Mouse (Mus musculus) CH12.LX (cell line): ENCODE results near the gene Hist1h4b. TPM values are rescaled to one million over a fixed set of nuclear protein-coding genes. Genes with fewer than 3 reads are reported as not detected.

Experiments used
- DNase-seq: peaks from one replicate; pipeline ENCODE4 v3.0.0-alpha.2; 2013; ENCODE audit errors: extremely low read depth
- H3K27ac ChIP-seq: 2 replicates; pipeline ENCODE4 v1.5.1; 2012; ENCODE audit warnings: low read depth, mild to moderate bottlenecking, control low read depth, moderate library complexity; ENCODE audit not compliant: insufficient read depth
- H3K27me3 ChIP-seq: replicated peaks from 2 replicates; pipeline ENCODE3; 2012; ENCODE audit warnings: inconsistent platforms
- H3K36me3 ChIP-seq, 2 experiments: replicated peaks in 1 of 2; 2 replicates each; pipeline versions ENCODE3 to v1.6.1; 2012; ENCODE audit warnings: inconsistent platforms in 1 of 2, low read length in 1 of 2, mild to moderate bottlenecking in 1 of 2, mixed read lengths in 1 of 2, moderate library complexity in 1 of 2; ENCODE audit not compliant: control insufficient read depth in 1 of 2, insufficient read depth in 1 of 2
- H3K4me1 ChIP-seq, 2 experiments: 2 replicates each; pipeline ENCODE4 v1.6.1; 2012; ENCODE audit warnings: inconsistent platforms in 1 of 2, moderate library complexity in 1 of 2; ENCODE audit not compliant: insufficient read depth in 2 of 2, control insufficient read depth in 1 of 2
- H3K4me2 ChIP-seq: 2 replicates; pipeline ENCODE4 v1.6.1; 2012; ENCODE audit warnings: low read depth, mild to moderate bottlenecking, control low read depth; ENCODE audit not compliant: poor library complexity, insufficient read depth, severe bottlenecking
- H3K4me3 ChIP-seq, 3 experiments: fragments of 150-350 bp in 1 of 3; sonication (generic) in 1 of 3; replicated peaks in 1 of 3; 2 replicates each; pipeline versions ENCODE3 to v1.5.1; 2011 to 2012; ENCODE audit warnings: low read depth in 2 of 3, low read length in 2 of 3, mild to moderate bottlenecking in 2 of 3, moderate library complexity in 2 of 3, control low read depth in 1 of 3, improper control_type of control experiment in 1 of 3, inconsistent platforms in 1 of 3, mixed read lengths in 1 of 3; ENCODE audit not compliant: poor library complexity in 1 of 3
- H3K79me2 ChIP-seq: replicated peaks from 2 replicates; pipeline ENCODE4 v1.6.1; 2012; ENCODE audit warnings: mild to moderate bottlenecking, moderate library complexity; ENCODE audit not compliant: control insufficient read depth, poor library complexity, insufficient read depth, severe bottlenecking; ENCODE audit errors: extremely low read depth
- H3K9ac ChIP-seq: 2 replicates; pipeline ENCODE4 v1.6.1; 2012; ENCODE audit warnings: low read depth, mild to moderate bottlenecking, control low read depth, moderate library complexity; ENCODE audit not compliant: insufficient read depth
- H3K9me3 ChIP-seq: replicated peaks from 2 replicates; pipeline ENCODE3; 2012; ENCODE audit warnings: low read length, inconsistent platforms, mixed read lengths
- BHLHE40 ChIP-seq: IDR thresholded peaks from 2 replicates; pipeline ENCODE4 v1.6.1; 2011; ENCODE audit warnings: mild to moderate bottlenecking, low read depth, low read length, improper control_type of control experiment
- CHD1 ChIP-seq: IDR thresholded peaks from 2 replicates; pipeline ENCODE4 v1.6.1; 2012; ENCODE audit warnings: low read depth, low read length, improper control_type of control experiment, inconsistent platforms
- CHD2 ChIP-seq: IDR thresholded peaks from 2 replicates; pipeline ENCODE4 v1.6.1; 2011; ENCODE audit warnings: low read length, improper control_type of control experiment
- CTCF ChIP-seq, 2 experiments: IDR thresholded peaks in 1 of 2; conservative IDR thresholded peaks in 1 of 2; 2 replicates each; pipeline ENCODE4 v1.5.1; 2011 to 2012; ENCODE audit warnings: low read depth in 2 of 2, low read length in 2 of 2, improper control_type of control experiment in 1 of 2, inconsistent platforms in 1 of 2, mild to moderate bottlenecking in 1 of 2, moderate library complexity in 1 of 2
- E2F4 ChIP-seq: IDR thresholded peaks from 2 replicates; pipeline ENCODE4 v1.6.1; 2011; ENCODE audit warnings: low read depth, low read length, improper control_type of control experiment; ENCODE audit not compliant: insufficient replicate concordance
- ELF1 ChIP-seq: IDR thresholded peaks from 2 replicates; pipeline ENCODE4 v1.6.1; 2014; ENCODE audit warnings: low read depth, mild to moderate bottlenecking, inconsistent platforms, low read length, improper control_type of control experiment
- EP300 ChIP-seq: IDR thresholded peaks from 2 replicates; pipeline ENCODE4 v1.6.1; 2011; ENCODE audit warnings: low read length, improper control_type of control experiment
- ETS1 ChIP-seq: conservative IDR thresholded peaks from 2 replicates; pipeline ENCODE4 v1.6.1; 2012; ENCODE audit warnings: low read depth, mild to moderate bottlenecking, inconsistent platforms, low read length, improper control_type of control experiment, moderate library complexity
- GABPA ChIP-seq: IDR thresholded peaks from 2 replicates; pipeline ENCODE4 v1.6.1; 2012; ENCODE audit warnings: low read depth, low read length, improper control_type of control experiment, inconsistent platforms; ENCODE audit not compliant: insufficient replicate concordance
- HCFC1 ChIP-seq: IDR thresholded peaks from 2 replicates; pipeline ENCODE4 v1.6.1; 2012; ENCODE audit warnings: low read depth, mild to moderate bottlenecking, inconsistent platforms, low read length, improper control_type of control experiment
- IRF4 ChIP-seq: IDR thresholded peaks from 2 replicates; pipeline ENCODE4 v1.6.1; 2014; ENCODE audit warnings: low read depth, mild to moderate bottlenecking, inconsistent platforms, low read length, improper control_type of control experiment
- JUN ChIP-seq: IDR thresholded peaks from 2 replicates; pipeline ENCODE4 v1.6.1; 2011; ENCODE audit warnings: low read depth, mild to moderate bottlenecking, low read length, improper control_type of control experiment, moderate library complexity; ENCODE audit not compliant: insufficient read depth
- JUND ChIP-seq: conservative IDR thresholded peaks from 2 replicates; pipeline ENCODE4 v1.6.1; 2011; ENCODE audit warnings: low read depth, low read length, improper control_type of control experiment
- KAT2A ChIP-seq: IDR thresholded peaks from 2 replicates; pipeline ENCODE4 v1.6.1; 2012; ENCODE audit warnings: low read length, improper control_type of control experiment, inconsistent platforms; ENCODE audit not compliant: insufficient replicate concordance
- MAFK ChIP-seq: IDR thresholded peaks from 2 replicates; pipeline ENCODE4 v1.6.1; 2011; ENCODE audit warnings: low read length, improper control_type of control experiment; ENCODE audit not compliant: insufficient replicate concordance
- MAX ChIP-seq: IDR thresholded peaks from 2 replicates; pipeline ENCODE4 v1.6.1; 2011; ENCODE audit warnings: low read length, improper control_type of control experiment
- MAZ ChIP-seq: IDR thresholded peaks from 2 replicates; pipeline ENCODE4 v1.6.1; 2012; ENCODE audit warnings: low read depth, mild to moderate bottlenecking, inconsistent platforms, low read length, improper control_type of control experiment, moderate library complexity
- MEF2A ChIP-seq: IDR thresholded peaks from 2 replicates; pipeline ENCODE4 v1.6.1; 2014; ENCODE audit warnings: low read depth, mild to moderate bottlenecking, inconsistent platforms, low read length, improper control_type of control experiment, borderline replicate concordance
- MXI1 ChIP-seq: IDR thresholded peaks from 2 replicates; pipeline ENCODE4 v1.6.1; 2011; ENCODE audit warnings: mild to moderate bottlenecking, low read depth, low read length, improper control_type of control experiment
- MYC ChIP-seq: IDR thresholded peaks from 2 replicates; pipeline ENCODE4 v1.6.1; 2011; ENCODE audit warnings: low read depth, mild to moderate bottlenecking, improper control_type of control experiment, low read length
- NELFE ChIP-seq: IDR thresholded peaks from 2 replicates; pipeline ENCODE4 v1.6.1; 2011; ENCODE audit warnings: low read depth, low read length, improper control_type of control experiment
- NRF1 ChIP-seq: IDR thresholded peaks from 2 replicates; pipeline ENCODE4 v1.6.1; 2014; ENCODE audit warnings: low read depth, mild to moderate bottlenecking, inconsistent platforms, low read length, improper control_type of control experiment, moderate library complexity
- PAX5 ChIP-seq: IDR thresholded peaks from 2 replicates; pipeline ENCODE4 v1.6.1; 2012; ENCODE audit warnings: low read length, inconsistent platforms, mixed read lengths
- POLR2A ChIP-seq: IDR thresholded peaks from 2 replicates; pipeline ENCODE4 v1.6.1; 2011; ENCODE audit warnings: low read depth, mild to moderate bottlenecking, improper control_type of control experiment, low read length
- POLR2AphosphoS2 ChIP-seq: IDR thresholded peaks from 2 replicates; pipeline ENCODE4 v1.6.1; 2011; ENCODE audit warnings: low read depth, low read length, improper control_type of control experiment
- RAD21 ChIP-seq: IDR thresholded peaks from 2 replicates; pipeline ENCODE4 v1.6.1; 2011; ENCODE audit warnings: low read depth, mild to moderate bottlenecking, low read length, improper control_type of control experiment, moderate library complexity
- RCOR1 ChIP-seq: conservative IDR thresholded peaks from 2 replicates; pipeline ENCODE4 v1.6.1; 2012; ENCODE audit warnings: low read depth, mild to moderate bottlenecking, inconsistent platforms, low read length, improper control_type of control experiment
- SIN3A ChIP-seq: IDR thresholded peaks from 2 replicates; pipeline ENCODE4 v1.6.1; 2012; ENCODE audit warnings: low read length, improper control_type of control experiment, inconsistent platforms
- SMC3 ChIP-seq: IDR thresholded peaks from 2 replicates; pipeline ENCODE4 v1.6.1; 2011; ENCODE audit warnings: low read depth, low read length, improper control_type of control experiment
- TBP ChIP-seq: conservative IDR thresholded peaks from 2 replicates; pipeline ENCODE4 v1.6.1; 2011; ENCODE audit warnings: low read depth, low read length, improper control_type of control experiment
- TCF12 ChIP-seq: IDR thresholded peaks from 2 replicates; pipeline ENCODE4 v1.6.1; 2014; ENCODE audit warnings: low read depth, mild to moderate bottlenecking, inconsistent platforms, low read length, improper control_type of control experiment
- UBTF ChIP-seq: IDR thresholded peaks from 2 replicates; pipeline ENCODE4 v1.6.1; 2012; ENCODE audit warnings: low read depth, mild to moderate bottlenecking, inconsistent platforms, low read length, improper control_type of control experiment, moderate library complexity
- USF1 ChIP-seq: IDR thresholded peaks from 2 replicates; pipeline ENCODE4 v1.6.1; 2014; ENCODE audit warnings: low read depth, mild to moderate bottlenecking, inconsistent platforms, low read length, improper control_type of control experiment
- USF2 ChIP-seq: conservative IDR thresholded peaks from 2 replicates; pipeline ENCODE4 v1.6.1; 2011; ENCODE audit warnings: low read depth, low read length, improper control_type of control experiment
- ZC3H11A ChIP-seq: IDR thresholded peaks from 2 replicates; pipeline ENCODE4 v1.6.1; 2012; ENCODE audit warnings: low read depth, mild to moderate bottlenecking, inconsistent platforms, low read length, improper control_type of control experiment
- ZKSCAN1 ChIP-seq: IDR thresholded peaks from 2 replicates; pipeline ENCODE4 v1.6.1; 2012; ENCODE audit warnings: low read depth, inconsistent platforms, low read length, improper control_type of control experiment, borderline replicate concordance
- ZMIZ1 ChIP-seq: IDR thresholded peaks from 2 replicates; pipeline ENCODE4 v1.6.1; 2012; ENCODE audit warnings: low read depth, mild to moderate bottlenecking, inconsistent platforms, low read length, improper control_type of control experiment
- ZNF384 ChIP-seq: IDR thresholded peaks from 2 replicates; pipeline ENCODE4 v1.6.1; 2012; ENCODE audit warnings: low read depth, low read length, improper control_type of control experiment, inconsistent platforms
- dilution Hi-C: fragments of 300-500 bp; cut with MboI; formaldehyde crosslinking; loops from 2 replicates; pipeline ENCODE4 v1.14.3; 2020; ENCODE audit warnings: low sequenced_read_pairs; ENCODE audit not compliant: extremely low pct_unique_long_range_greater_than_20kb, extremely low pct_ligation_motif_present
- in situ Hi-C: fragments of 300-500 bp; cut with MboI; formaldehyde crosslinking; loops from 3 replicates; pipeline ENCODE4 v1.14.3; 2019; ENCODE audit warnings: low sequenced_read_pairs, low pct_ligation_motif_present, low pct_unique_long_range_greater_than_20kb, mixed read lengths
- polyA plus RNA-seq: library from polyadenylated mRNA; unstranded; fragments of >175 nt; gene quantifications from 2 replicates; pipeline ENCODE4 v1.2.1, GENCODE M21; 2012; ENCODE audit warnings: low read depth; ENCODE audit not compliant: insufficient read length
- total RNA-seq, 2 experiments: library from RNA; depleted of rRNA; stranded (reverse); fragments of 300-350 nt in 1 of 2; fragments of >200 nt in 1 of 2; gene quantifications; 2 replicates each; pipeline ENCODE4 v1.2.3; 2012 to 2014

The Hist1h4b gene
- total and polyA plus RNA-seq, 3 experiments, result 3.5 to 2,552 (median 24.8) TPM

GRCm38 (mm10) chr13:23763242-23763585 is 6.4 kb downstream of the Hist1h4b start:
- in situ Hi-C loops, result loop anchor here (25.0 kb wide), 1 partner anchor 1726 kb away; the partner anchor contains the start of genes Hist1h2ag, Hist1h2ah, Hist1h2bj and Hist1h2bk

GRCm38 (mm10) chr13:23763586-23764323 is 6.9 kb downstream of the Hist1h4b start, which contains the start of gene Hist1h1a:
Gene Hist1h1a, plus strand, starts transcription at chr13:23763666.
- in situ Hi-C loops, result loop anchor here (25.0 kb wide), 1 partner anchor 1726 kb away; the partner anchor contains the start of genes Hist1h2ag, Hist1h2ah, Hist1h2bj and Hist1h2bk
- Histone ChIP-seq H3K9ac (peak within 1 kb of the TSS; percentile 99), H3K27me3 (no peaks in the 10 kb centered on the region), H3K79me2 (no peaks in the 10 kb centered on the region), H3K27ac (peak within 1 kb of the TSS; percentile 88), H3K4me1 (peaks cover 3 to 31% of the 10 kb centered on the region in 2 experiments; a peak in 3 of 4 replicates), H3K9me3 (no peaks in the 10 kb centered on the region), H3K36me3 (no peaks in the 10 kb centered on the region), H3K4me3 (peak within 1 kb of the TSS; percentile 6 to 59 (median 47)), H3K4me2 (peak within 1 kb of the TSS; percentile 98)
- dilution Hi-C loops, result no loop called here
- DNase-seq, result peak; percentile 95
- TF ChIP-seq MAX (0 out of 2 replicates have a peak, but pooled peaks have one; percentile 8), MAZ (0 out of 2 replicates have a peak, but pooled peaks have one; percentile 24), NRF1 (0 out of 2 replicates have a peak, but pooled peaks have one; percentile 4), UBTF (peak; percentile 98), ELF1 (no peak), RCOR1 (peak; percentile 23; the same call in 1 of the 2 replicates), ZNF384 (no peak), CHD1 (no peak; the same call in 1 of the 2 replicates), ETS1 (no peak), SIN3A (peak; percentile 79), NELFE (peak; percentile 100), USF1 (no peak), MYC (0 out of 2 replicates have a peak, but pooled peaks have one; percentile 3), POLR2A (peak; percentile 97), EP300 (no peak), HCFC1 (peak; percentile 72)

More at GRCm38 (mm10) chr13:23763242-23763585, 6.4 kb downstream of the Hist1h4b start:
- peak overlapping the region; percentile 6 to 37 (median 36) for H3K4me3 ChIP-seq
- H3K9ac ChIP-seq, result peak overlapping the region; percentile 99
- H3K27ac ChIP-seq, result peak overlapping the region; percentile 88
- H3K79me2 ChIP-seq, result no peaks in the 10 kb centered on the region
- peak overlapping the region; percentile 98 for H3K4me2 ChIP-seq
- TF ChIP-seq JUND (no peak), MAZ (peak; percentile 66; the same call in 1 of the 2 replicates), EP300 (no peak), KAT2A (no peak), SMC3 (no peak), CHD2 (0 out of 2 replicates have a peak, but pooled peaks have one; percentile 49), PAX5 (no peak), MYC (0 out of 2 replicates have a peak, but pooled peaks have one; percentile 54), ZMIZ1 (no peak), MXI1 (peak; percentile 50), MAFK (0 out of 2 replicates have a peak, but pooled peaks have one; percentile 36), NELFE (no peak), UBTF (no peak), ZC3H11A (no peak), CTCF (conservative IDR thresholded peaks at IDR 0.05 in 1 of 2, IDR thresholded peaks at IDR 0.05 in 1 of 2; ENCODE audit: low read depth in 2 of 2, low read length in 2 of 2) (no peak), E2F4 (no peak), MAX (no peak; the same call in 1 of the 2 replicates), TBP (no peak), GABPA (no peak), RAD21 (no peak), USF1 (no peak), TCF12 (no peak), MEF2A (no peak), JUN (no peak), POLR2A (no peak), USF2 (no peak), ETS1 (no peak), POLR2AphosphoS2 (no peak), NRF1 (peak; percentile 40), RCOR1 (no peak), BHLHE40 (no peak), HCFC1 (no peak), IRF4 (peak; percentile 31; the same call in 1 of the 2 replicates), SIN3A (no peak), ZKSCAN1 (no peak), ZNF384 (no peak), ELF1 (no peak), CHD1 (no peak; the same call in none of the 2 replicates)
- TF ChIP-seq, all 38 proteins: peak for 7
- dilution Hi-C loops, result no loop called here
- no peaks in the 10 kb centered on the region for H3K36me3 ChIP-seq
- H3K9me3 ChIP-seq, result no peaks in the 10 kb centered on the region
- no peak for DNase-seq
- H3K27me3 ChIP-seq, result no peaks in the 10 kb centered on the region
- peaks cover 3 to 34% of the 10 kb centered on the region in 2 experiments; a peak in 3 of 4 replicates for H3K4me1 ChIP-seq
